Mouse (Mus musculus): ENCODE results near the gene Foxr2. TPM values are rescaled to one million over a fixed set of nuclear protein-coding genes. Genes with fewer than 3 reads are reported as not detected.

The Foxr2 gene
- 0.95 and 1.2 TPM in 2 replicates for total RNA-seq (2012; rRNA removed)

GRCm38 (mm10) chrX:153118486-153118885, at the start of gene Foxr2:
TSS of gene Foxr2 (plus strand) at chrX:153118786.
- Histone ChIP-seq H3K27ac (ENCODE audit: insufficient read depth, low read depth, low read length, poor library complexity, severe bottlenecking) (peak within 1 kb of the TSS; percentile 91), H3K36me3 (ENCODE audit: control insufficient read depth, insufficient read depth, low read length, poor library complexity, severe bottlenecking) (no peaks in the 10 kb centered on the region), H3K4me1 (ENCODE audit: control insufficient read depth in 2 of 2, insufficient read depth in 2 of 2, low read length in 2 of 2, poor library complexity in 1 of 2) (no peaks in the 10 kb centered on the region), H3K4me3 (ENCODE audit: insufficient read depth in 1 of 2, low read depth in 1 of 2, low read length in 2 of 2, poor library complexity in 1 of 2, severe bottlenecking in 1 of 2) (peak within 1 kb of the TSS; percentile 37 to 57), H3K9me3 (ENCODE audit: control insufficient read depth, insufficient read depth, low read depth, low read length) (no peaks in the 10 kb centered on the region), H3K9ac (ENCODE audit: insufficient read depth, low read depth, low read length, poor library complexity, severe bottlenecking) (no peak within 1 kb of the TSS; the same call in 1 of the 2 replicates)
- DNase-seq (ENCODE audit: low read depth, low spot score), result peak; percentile 13
- no peak for TF ChIP-seq MAFK (IDR thresholded peaks at IDR 0.05; ENCODE audit: insufficient read depth, low read depth, low read length)
- no peak for TF ChIP-seq HCFC1 (IDR thresholded peaks at IDR 0.05; ENCODE audit: borderline replicate concordance, insufficient read depth, low read length)
- no peak for TF ChIP-seq CHD2 (IDR thresholded peaks at IDR 0.05; ENCODE audit: low read depth, low read length)
- no peak for TF ChIP-seq ZNF384 (IDR thresholded peaks at IDR 0.05; ENCODE audit: low read depth, low read length)
- no peak for TF ChIP-seq ZC3H11A (IDR thresholded peaks at IDR 0.05; ENCODE audit: borderline replicate concordance, low read depth, low read length)
- in situ Hi-C loops (cut with MboI; ENCODE audit: low sequenced_read_pairs in 2 of 2, unreplicated experiment in 2 of 2), result no loop called here

GRCm38 (mm10) chrX:153119013-153119412, 427 bp downstream of the Foxr2 start:
- no peaks in the 10 kb centered on the region for H3K9me3 ChIP-seq (ENCODE audit: control insufficient read depth, insufficient read depth, low read depth, low read length)
- no peaks in the 10 kb centered on the region for H3K4me1 ChIP-seq (ENCODE audit: control insufficient read depth in 2 of 2, insufficient read depth in 2 of 2, low read length in 2 of 2, poor library complexity in 1 of 2)
- H3K4me3 ChIP-seq (ENCODE audit: insufficient read depth in 1 of 2, low read depth in 1 of 2, low read length in 2 of 2, poor library complexity in 1 of 2, severe bottlenecking in 1 of 2), result peak overlapping the region; percentile 37 to 57; a peak in 3 of 4 replicates
- H3K9ac ChIP-seq (ENCODE audit: insufficient read depth, low read depth, low read length, poor library complexity, severe bottlenecking), result no peak overlapping the region
- TF ChIP-seq CHD2 (IDR thresholded peaks at IDR 0.05; ENCODE audit: low read depth, low read length) (peak; percentile 47; the same call in 1 of the 2 replicates), ZC3H11A (IDR thresholded peaks at IDR 0.05; ENCODE audit: borderline replicate concordance, low read depth, low read length) (no peak)
- peak; percentile 57 for DNase-seq (ENCODE audit: low read depth, low spot score)
- in situ Hi-C loops (cut with MboI; ENCODE audit: low sequenced_read_pairs in 2 of 2, unreplicated experiment in 2 of 2), result no loop called here
- H3K27ac ChIP-seq (ENCODE audit: insufficient read depth, low read depth, low read length, poor library complexity, severe bottlenecking), result peak overlapping the region; percentile 91
- H3K36me3 ChIP-seq (ENCODE audit: control insufficient read depth, insufficient read depth, low read length, poor library complexity, severe bottlenecking), result no peaks in the 10 kb centered on the region

GRCm38 (mm10) chrX:153139734-153140515, 21.3 kb downstream of the Foxr2 start, which contains the start of gene Rragb:
TSS of gene Rragb (plus strand) at chrX:153139981.
- H3K9ac ChIP-seq (ENCODE audit: insufficient read depth, low read depth, low read length, poor library complexity, severe bottlenecking), result peak within 1 kb of the TSS; percentile 89
- in situ Hi-C loops (cut with MboI; ENCODE audit: low sequenced_read_pairs in 2 of 2, unreplicated experiment in 2 of 2), result no loop called here
- peak; percentile 60 for DNase-seq (ENCODE audit: low read depth, low spot score)
- TF ChIP-seq HCFC1 (IDR thresholded peaks at IDR 0.05; ENCODE audit: borderline replicate concordance, insufficient read depth, low read length) (no peak), ZNF384 (IDR thresholded peaks at IDR 0.05; ENCODE audit: low read depth, low read length) (no peak), CHD2 (IDR thresholded peaks at IDR 0.05; ENCODE audit: low read depth, low read length) (no peak)
- peak within 1 kb of the TSS; percentile 92 for H3K27ac ChIP-seq (ENCODE audit: insufficient read depth, low read depth, low read length, poor library complexity, severe bottlenecking)
- no peaks in the 10 kb centered on the region for H3K36me3 ChIP-seq (ENCODE audit: control insufficient read depth, insufficient read depth, low read length, poor library complexity, severe bottlenecking)
- H3K9me3 ChIP-seq (ENCODE audit: control insufficient read depth, insufficient read depth, low read depth, low read length), result no peaks in the 10 kb centered on the region
- no peaks in the 10 kb centered on the region for H3K4me1 ChIP-seq (ENCODE audit: control insufficient read depth in 2 of 2, insufficient read depth in 2 of 2, low read length in 2 of 2, poor library complexity in 1 of 2)
- H3K4me3 ChIP-seq (ENCODE audit: insufficient read depth in 1 of 2, low read depth in 1 of 2, low read length in 2 of 2, poor library complexity in 1 of 2, severe bottlenecking in 1 of 2), result peak within 1 kb of the TSS; percentile 71 to 94

- TF ChIP-seq HCFC1 (IDR thresholded peaks at IDR 0.05; ENCODE audit: borderline replicate concordance, insufficient read depth, low read length) (no peak), MAFK (IDR thresholded peaks at IDR 0.05; ENCODE audit: insufficient read depth, low read depth, low read length) (no peak), CHD2 (IDR thresholded peaks at IDR 0.05; ENCODE audit: low read depth, low read length) (no peak), ZC3H11A (IDR thresholded peaks at IDR 0.05; ENCODE audit: borderline replicate concordance, low read depth, low read length) (no peak), ZNF384 (IDR thresholded peaks at IDR 0.05; ENCODE audit: low read depth, low read length) (no peak)
- Histone ChIP-seq H3K36me3 (ENCODE audit: control insufficient read depth, insufficient read depth, low read length, poor library complexity, severe bottlenecking) (no peaks in the 10 kb centered on the region), H3K9ac (ENCODE audit: insufficient read depth, low read depth, low read length, poor library complexity, severe bottlenecking) (no peak overlapping the region), H3K9me3 (ENCODE audit: control insufficient read depth, insufficient read depth, low read depth, low read length) (no peaks in the 10 kb centered on the region), H3K4me3 (ENCODE audit: insufficient read depth in 1 of 2, low read depth in 1 of 2, low read length in 2 of 2, poor library complexity in 1 of 2, severe bottlenecking in 1 of 2) (no peak overlapping the region), H3K4me1 (ENCODE audit: control insufficient read depth in 2 of 2, insufficient read depth in 2 of 2, low read length in 2 of 2, poor library complexity in 1 of 2) (no peaks in the 10 kb centered on the region), H3K27ac (ENCODE audit: insufficient read depth, low read depth, low read length, poor library complexity, severe bottlenecking) (no peak overlapping the region)
- DNase-seq (ENCODE audit: low read depth, low spot score), result peak; percentile 11
- in situ Hi-C loops (cut with MboI; ENCODE audit: low sequenced_read_pairs in 2 of 2, unreplicated experiment in 2 of 2), result no loop called here
Measured at GRCm38 (mm10) chrX:153142656-153143055, 24.1 kb downstream of the Foxr2 start.

All from ES-E14 (cell line).